Mouse (Mus musculus): ENCODE measurements around the gene Glipr2. TPM values are rescaled to one million over a fixed set of nuclear protein-coding genes. Genes with fewer than 3 reads are reported as not detected.

Gene Glipr2
- polyA plus RNA-seq, 1 experiment from 2014 or later: 142 TPM

DNA sequence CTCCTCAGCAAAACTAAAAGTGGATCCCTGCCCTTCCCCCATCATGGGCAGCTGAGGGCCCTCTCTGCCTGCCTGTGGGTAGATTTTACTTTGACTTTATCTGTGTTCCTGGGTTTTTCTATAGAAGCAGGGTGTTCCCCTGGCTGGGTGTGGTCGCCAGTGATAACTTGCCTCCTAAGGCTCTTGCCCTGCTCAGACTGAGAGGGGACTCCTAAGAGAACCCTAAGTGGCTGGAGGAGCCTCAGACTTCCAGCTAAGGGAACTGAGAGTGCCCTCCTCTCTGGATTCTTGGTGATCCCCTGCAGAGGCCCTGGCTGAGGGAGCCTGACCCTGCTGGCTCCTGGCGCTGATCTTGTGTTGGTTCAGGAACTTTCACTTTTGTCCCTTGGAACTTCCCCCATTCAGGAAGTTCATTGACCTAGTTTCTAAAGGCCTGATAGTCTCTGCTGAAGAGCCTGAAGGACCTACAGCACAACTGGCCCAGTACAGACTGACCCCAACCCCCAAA lies 7.2 kb downstream of the Glipr2 start:
- H3K27me3 ChIP-seq (ENCODE audit: control insufficient read depth, insufficient read depth, low read length): no peaks in the 10 kb centered on the region
- no peak overlapping the region for H3K27ac ChIP-seq (replicated peaks; ENCODE audit: low read depth, low read length)

GRCm38 (mm10) chr4:43964951-43965684 lies 7.9 kb downstream of the Glipr2 start:
- Histone ChIP-seq H3K4me1 (ENCODE audit: control insufficient read depth, insufficient read depth, low read length) (peaks cover 10% of the 10 kb centered on the region), H3K4me3 (ENCODE audit: low read depth, low read length) (no peak overlapping the region), H3K27ac (replicated peaks; ENCODE audit: low read depth, low read length) (no peak overlapping the region), H3K9me3 (replicated peaks; ENCODE audit: control insufficient read depth, low read length) (no peaks in the 10 kb centered on the region), H3K4me2 (ENCODE audit: low read depth, low read length) (no peak overlapping the region), H3K36me3 (replicated peaks; ENCODE audit: control insufficient read depth, insufficient read depth, low read depth, low read length) (no peaks in the 10 kb centered on the region), H3K27me3 (ENCODE audit: control insufficient read depth, insufficient read depth, low read length) (no peaks in the 10 kb centered on the region), H3K9ac (replicated peaks; ENCODE audit: low read length) (no peak overlapping the region)
- DNase-seq (ENCODE audit: low spot score): no peak
- ATAC-seq (replicated peaks; ENCODE audit: insufficient number of reproducible peaks, low FRiP score, low TSS enrichment, low read depth): no peak
- WGBS: 40% methylated on average over 4 of the region's 4 CpGs

More for the DNA sequence above, 7.2 kb downstream of the Glipr2 start:
- peaks cover 9% of the 10 kb centered on the region for H3K4me1 ChIP-seq (ENCODE audit: control insufficient read depth, insufficient read depth, low read length)
- H3K36me3 ChIP-seq (replicated peaks; ENCODE audit: control insufficient read depth, insufficient read depth, low read depth, low read length): no peaks in the 10 kb centered on the region
- no peak for DNase-seq (ENCODE audit: low spot score)
- no peaks in the 10 kb centered on the region for H3K9me3 ChIP-seq (replicated peaks; ENCODE audit: control insufficient read depth, low read length)
- 40% methylated on average over 2 of the region's 2 CpGs for WGBS
- H3K4me3 ChIP-seq (ENCODE audit: low read depth, low read length): no peak overlapping the region
- no peak overlapping the region for H3K9ac ChIP-seq (replicated peaks; ENCODE audit: low read length)
- H3K4me2 ChIP-seq (ENCODE audit: low read depth, low read length): no peak overlapping the region
- ATAC-seq (replicated peaks; ENCODE audit: insufficient number of reproducible peaks, low FRiP score, low TSS enrichment, low read depth): no peak

DNA sequence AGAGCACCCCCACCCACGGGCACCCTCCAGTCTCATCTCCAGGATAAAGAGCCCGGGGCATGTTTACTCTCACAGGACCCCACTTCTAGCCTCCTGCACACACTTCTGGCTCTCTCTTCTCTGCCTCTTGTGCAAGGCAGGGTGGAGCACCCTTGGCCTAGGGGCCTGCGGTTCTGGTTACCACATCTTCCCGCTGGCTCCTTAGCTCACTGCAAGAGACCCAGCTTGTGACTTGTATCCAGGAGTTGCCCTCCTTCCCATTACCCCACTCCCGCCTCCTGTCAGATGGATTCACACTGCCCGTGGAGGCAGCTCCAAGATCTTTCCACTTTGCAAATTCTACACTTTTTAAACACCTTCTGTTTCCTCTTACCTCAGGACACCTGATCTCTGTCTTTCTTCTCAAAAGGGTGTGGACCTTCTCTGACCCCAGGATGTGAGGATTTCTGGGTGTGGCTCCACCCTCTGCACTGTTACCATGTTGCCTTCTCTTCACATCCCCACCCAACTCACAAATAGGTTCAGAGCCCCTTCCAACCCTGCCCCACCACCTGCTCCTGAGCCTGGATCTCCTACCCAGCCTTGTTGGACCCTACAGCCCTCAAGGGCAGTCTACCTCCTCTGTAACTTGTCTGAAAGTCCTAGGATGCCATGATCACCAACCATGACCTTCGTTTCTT lies 8.8 kb downstream of the Glipr2 start:
- ATAC-seq (replicated peaks; ENCODE audit: insufficient number of reproducible peaks, low FRiP score, low TSS enrichment, low read depth): no peak

GRCm38 (mm10) chr4:43968650-43969049 lies 11.4 kb downstream of the Glipr2 start:
- no peak overlapping the region for H3K4me3 ChIP-seq (ENCODE audit: low read depth, low read length)
- WGBS: 41% methylated on average over 13 of the region's 13 CpGs
- ATAC-seq (replicated peaks; ENCODE audit: insufficient number of reproducible peaks, low FRiP score, low TSS enrichment, low read depth) (no peak), DNase-seq (ENCODE audit: low spot score) (peak; percentile 20)
- no peaks in the 10 kb centered on the region for H3K9me3 ChIP-seq (replicated peaks; ENCODE audit: control insufficient read depth, low read length)
- H3K36me3 ChIP-seq (replicated peaks; ENCODE audit: control insufficient read depth, insufficient read depth, low read depth, low read length): no peaks in the 10 kb centered on the region
- H3K27ac ChIP-seq (replicated peaks; ENCODE audit: low read depth, low read length): 0 out of 2 replicates have a peak overlapping the region, but pooled peaks have one; percentile 56
- H3K27me3 ChIP-seq (ENCODE audit: control insufficient read depth, insufficient read depth, low read length): no peaks in the 10 kb centered on the region
- H3K9ac ChIP-seq (replicated peaks; ENCODE audit: low read length): no peak overlapping the region
- no peak overlapping the region for H3K4me2 ChIP-seq (ENCODE audit: low read depth, low read length)
- peaks cover 10% of the 10 kb centered on the region for H3K4me1 ChIP-seq (ENCODE audit: control insufficient read depth, insufficient read depth, low read length)

More for the DNA sequence above, 8.8 kb downstream of the Glipr2 start:
- Histone ChIP-seq H3K4me2 (ENCODE audit: low read depth, low read length) (no peak overlapping the region), H3K9me3 (replicated peaks; ENCODE audit: control insufficient read depth, low read length) (no peaks in the 10 kb centered on the region), H3K27ac (replicated peaks; ENCODE audit: low read depth, low read length) (no peak overlapping the region), H3K27me3 (ENCODE audit: control insufficient read depth, insufficient read depth, low read length) (no peaks in the 10 kb centered on the region), H3K9ac (replicated peaks; ENCODE audit: low read length) (no peak overlapping the region), H3K4me1 (ENCODE audit: control insufficient read depth, insufficient read depth, low read length) (peaks cover 10% of the 10 kb centered on the region), H3K36me3 (replicated peaks; ENCODE audit: control insufficient read depth, insufficient read depth, low read depth, low read length) (no peaks in the 10 kb centered on the region), H3K4me3 (ENCODE audit: low read depth, low read length) (no peak overlapping the region)
- 80% methylated on average over 7 of the region's 7 CpGs for WGBS
- no peak for DNase-seq (ENCODE audit: low spot score)

- WGBS: 12% methylated on average over 4 of the region's 4 CpGs
- H3K4me1 ChIP-seq (ENCODE audit: control insufficient read depth, insufficient read depth, low read length): peaks cover 10% of the 10 kb centered on the region
- no peaks in the 10 kb centered on the region for H3K27me3 ChIP-seq (ENCODE audit: control insufficient read depth, insufficient read depth, low read length)
- no peaks in the 10 kb centered on the region for H3K36me3 ChIP-seq (replicated peaks; ENCODE audit: control insufficient read depth, insufficient read depth, low read depth, low read length)
- DNase-seq (ENCODE audit: low spot score): peak; percentile 48
- H3K9ac ChIP-seq (replicated peaks; ENCODE audit: low read length): no peak overlapping the region
- H3K27ac ChIP-seq (replicated peaks; ENCODE audit: low read depth, low read length): no peak overlapping the region
- H3K4me2 ChIP-seq (ENCODE audit: low read depth, low read length): no peak overlapping the region
- no peak overlapping the region for H3K4me3 ChIP-seq (ENCODE audit: low read depth, low read length)
- H3K9me3 ChIP-seq (replicated peaks; ENCODE audit: control insufficient read depth, low read length): no peaks in the 10 kb centered on the region
- ATAC-seq (replicated peaks; ENCODE audit: insufficient number of reproducible peaks, low FRiP score, low TSS enrichment, low read depth): no peak
Measured at GRCm38 (mm10) chr4:43969373-43969772, 12.2 kb downstream of the Glipr2 start.

GRCm38 (mm10) chr4:43970393-43971330 lies 13.5 kb downstream of the Glipr2 start:
- H3K9me3 ChIP-seq (replicated peaks; ENCODE audit: control insufficient read depth, low read length): no peaks in the 10 kb centered on the region
- ATAC-seq (replicated peaks; ENCODE audit: insufficient number of reproducible peaks, low FRiP score, low TSS enrichment, low read depth): no peak
- no peak for DNase-seq (ENCODE audit: low spot score)
- H3K9ac ChIP-seq (replicated peaks; ENCODE audit: low read length): no peak overlapping the region
- no peak overlapping the region for H3K4me2 ChIP-seq (ENCODE audit: low read depth, low read length)
- H3K27me3 ChIP-seq (ENCODE audit: control insufficient read depth, insufficient read depth, low read length): no peaks in the 10 kb centered on the region
- H3K36me3 ChIP-seq (replicated peaks; ENCODE audit: control insufficient read depth, insufficient read depth, low read depth, low read length): no peaks in the 10 kb centered on the region
- H3K4me3 ChIP-seq (ENCODE audit: low read depth, low read length): no peak overlapping the region
- 83% methylated on average over 20 of the region's 20 CpGs for WGBS
- no peak overlapping the region for H3K27ac ChIP-seq (replicated peaks; ENCODE audit: low read depth, low read length)
- peaks cover 7% of the 10 kb centered on the region for H3K4me1 ChIP-seq (ENCODE audit: control insufficient read depth, insufficient read depth, low read length)

DNA sequence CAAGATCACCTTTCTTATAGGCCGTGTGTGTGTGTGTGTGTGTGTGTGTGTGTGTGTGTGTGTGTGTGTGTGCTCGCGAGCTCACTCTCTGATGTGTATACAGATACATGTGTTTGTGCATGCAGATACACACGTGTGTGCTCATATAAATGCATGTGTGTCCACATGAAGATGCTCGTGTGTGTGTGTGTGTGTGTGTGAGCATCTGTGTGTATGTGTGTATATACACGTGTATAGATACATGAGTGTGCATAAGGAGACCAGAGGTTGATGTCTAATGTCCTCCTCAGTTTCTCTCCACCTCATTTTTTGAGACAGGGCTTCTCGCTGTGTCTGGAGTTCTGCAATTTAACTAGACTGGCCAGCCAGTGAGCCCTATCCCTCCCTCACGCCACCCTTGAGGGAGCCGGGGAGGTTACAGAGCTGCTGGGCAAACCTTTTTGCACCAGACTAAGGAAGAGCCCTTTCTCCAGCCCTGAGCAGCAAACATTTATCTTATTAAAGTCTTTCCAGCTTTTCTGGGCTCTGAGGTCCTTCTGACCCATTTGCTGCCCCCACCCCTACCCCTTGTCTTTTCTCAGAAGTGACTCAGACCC lies 14.4 kb downstream of the Glipr2 start:
- Histone ChIP-seq H3K4me2 (ENCODE audit: low read depth, low read length) (no peak overlapping the region), H3K36me3 (replicated peaks; ENCODE audit: control insufficient read depth, insufficient read depth, low read depth, low read length) (no peaks in the 10 kb centered on the region), H3K9me3 (replicated peaks; ENCODE audit: control insufficient read depth, low read length) (no peaks in the 10 kb centered on the region), H3K9ac (replicated peaks; ENCODE audit: low read length) (no peak overlapping the region; the same call in 1 of the 2 replicates), H3K4me3 (ENCODE audit: low read depth, low read length) (no peak overlapping the region), H3K27me3 (ENCODE audit: control insufficient read depth, insufficient read depth, low read length) (no peaks in the 10 kb centered on the region), H3K27ac (replicated peaks; ENCODE audit: low read depth, low read length) (peak overlapping the region; percentile 42), H3K4me1 (ENCODE audit: control insufficient read depth, insufficient read depth, low read length) (peaks cover 7% of the 10 kb centered on the region)
- 64% methylated on average over 9 of the region's 9 CpGs for WGBS
- ATAC-seq (replicated peaks; ENCODE audit: insufficient number of reproducible peaks, low FRiP score, low TSS enrichment, low read depth) (no peak), DNase-seq (ENCODE audit: low spot score) (no peak)
